Mouse (Mus musculus): ENCODE data around the gene Cadm1.

GRCm38 (mm10) chr9:47838170-47838569 lies 308.2 kb downstream of the Cadm1 start:
- TF ChIP-seq CTCF (IDR thresholded peaks at IDR 0.05; ENCODE audit: control insufficient read depth, insufficient read depth, low read length), result no peak
- no peak for TF ChIP-seq POLR2A (IDR thresholded peaks at IDR 0.05; ENCODE audit: borderline replicate concordance, control insufficient read depth, low read depth, low read length)
